Mouse (Mus musculus): ENCODE measurements around the gene Wbp2nl. TPM values are rescaled to one million over a fixed set of nuclear protein-coding genes. Genes with fewer than 3 reads are reported as not detected.

The Wbp2nl gene
- polyA plus RNA-seq, 1 experiment from 2014 or later = 0.15 TPM

- ATAC-seq = no peak
- Histone ChIP-seq H3K27me3 (replicated peaks; ENCODE audit: control insufficient read depth, insufficient read depth, low read length) (peaks cover 7% of the 10 kb centered on the region), H3K4me3 (replicated peaks; ENCODE audit: low read length) (peak overlapping the region; percentile 63), H3K4me1 (replicated peaks; ENCODE audit: control insufficient read depth, insufficient read depth, low read length) (peaks cover 19% of the 10 kb centered on the region), H3K4me2 (ENCODE audit: low read length) (peak overlapping the region; percentile 49), H3K36me3 (ENCODE audit: control insufficient read depth, insufficient read depth) (peaks cover 3% of the 10 kb centered on the region; the same call in 1 of the 2 replicates), H3K27ac (ENCODE audit: low read length) (no peak overlapping the region), H3K9me3 (ENCODE audit: control insufficient read depth, low read length) (no peaks in the 10 kb centered on the region), H3K9ac (replicated peaks; ENCODE audit: low read depth, low read length) (peak overlapping the region; percentile 58)
- WGBS = 29% methylated on average over 4 of the region's 4 CpGs
These were observed 39.1 kb downstream of the Wbp2nl start for GRCm38 (mm10) chr15:82337875-82338274.

GRCm38 (mm10) chr15:82338593-82339112, 39.9 kb downstream of the Wbp2nl start, which contains the start of the genes Naga, Pheta2 and Smdt1:
Gene Naga (minus strand): TSS chr15:82338925.
Gene Pheta2 (plus strand): TSS chr15:82338942.
Gene Smdt1 (plus strand): TSS chr15:82338959.
- Histone ChIP-seq H3K36me3 (ENCODE audit: control insufficient read depth, insufficient read depth) (peaks cover 3% of the 10 kb centered on the region; the same call in 1 of the 2 replicates), H3K9me3 (ENCODE audit: control insufficient read depth, low read length) (no peaks in the 10 kb centered on the region), H3K27ac (ENCODE audit: low read length) (peak within 1 kb of the TSS; percentile 26; the same call in 1 of the 2 replicates), H3K4me3 (replicated peaks; ENCODE audit: low read length) (peak within 1 kb of the TSS; percentile 63), H3K4me1 (replicated peaks; ENCODE audit: control insufficient read depth, insufficient read depth, low read length) (peaks cover 19% of the 10 kb centered on the region), H3K27me3 (replicated peaks; ENCODE audit: control insufficient read depth, insufficient read depth, low read length) (peaks cover 7% of the 10 kb centered on the region), H3K9ac (replicated peaks; ENCODE audit: low read depth, low read length) (peak within 1 kb of the TSS; percentile 58), H3K4me2 (ENCODE audit: low read length) (peak within 1 kb of the TSS; percentile 49)
- under 1% methylated on average over 41 of the region's 41 CpGs for WGBS
- ATAC-seq = peak; percentile 93

- Histone ChIP-seq H3K36me3 (ENCODE audit: control insufficient read depth, insufficient read depth) (peaks cover 3% of the 10 kb centered on the region; the same call in 1 of the 2 replicates), H3K9ac (replicated peaks; ENCODE audit: low read depth, low read length) (peak overlapping the region; percentile 58), H3K9me3 (ENCODE audit: control insufficient read depth, low read length) (no peaks in the 10 kb centered on the region), H3K4me2 (ENCODE audit: low read length) (peak overlapping the region; percentile 49), H3K4me1 (replicated peaks; ENCODE audit: control insufficient read depth, insufficient read depth, low read length) (peaks cover 19% of the 10 kb centered on the region), H3K27me3 (replicated peaks; ENCODE audit: control insufficient read depth, insufficient read depth, low read length) (peaks cover 7% of the 10 kb centered on the region), H3K4me3 (replicated peaks; ENCODE audit: low read length) (peak overlapping the region; percentile 63), H3K27ac (ENCODE audit: low read length) (no peak overlapping the region; the same call in 1 of the 2 replicates)
- no peak for ATAC-seq
- 53% methylated on average over 10 of the region's 10 CpGs for WGBS
These were observed 40.4 kb downstream of the Wbp2nl start for GRCm38 (mm10) chr15:82339150-82339549.

GRCm38 (mm10) chr15:82339634-82340254, 41.0 kb downstream of the Wbp2nl start:
- no peak overlapping the region for H3K4me2 ChIP-seq (ENCODE audit: low read length)
- peaks cover 7% of the 10 kb centered on the region for H3K27me3 ChIP-seq (replicated peaks; ENCODE audit: control insufficient read depth, insufficient read depth, low read length)
- ATAC-seq = no peak
- 80% methylated on average over 8 of the region's 8 CpGs for WGBS
- H3K4me3 ChIP-seq (replicated peaks; ENCODE audit: low read length) = no peak overlapping the region
- H3K9ac ChIP-seq (replicated peaks; ENCODE audit: low read depth, low read length) = no peak overlapping the region
- H3K9me3 ChIP-seq (ENCODE audit: control insufficient read depth, low read length) = no peaks in the 10 kb centered on the region
- H3K4me1 ChIP-seq (replicated peaks; ENCODE audit: control insufficient read depth, insufficient read depth, low read length) = peaks cover 19% of the 10 kb centered on the region
- peaks cover 3% of the 10 kb centered on the region; the same call in 1 of the 2 replicates for H3K36me3 ChIP-seq (ENCODE audit: control insufficient read depth, insufficient read depth)
- no peak overlapping the region for H3K27ac ChIP-seq (ENCODE audit: low read length)

- Histone ChIP-seq H3K9me3 (ENCODE audit: control insufficient read depth, low read length) (no peaks in the 10 kb centered on the region), H3K4me2 (ENCODE audit: low read length) (peak overlapping the region; percentile 45), H3K4me3 (replicated peaks; ENCODE audit: low read length) (no peak overlapping the region; the same call in 1 of the 2 replicates), H3K36me3 (ENCODE audit: control insufficient read depth, insufficient read depth) (0 out of 2 replicates have a peak, but pooled peaks cover 3% of the 10 kb centered on the region), H3K27me3 (replicated peaks; ENCODE audit: control insufficient read depth, insufficient read depth, low read length) (peaks cover 7% of the 10 kb centered on the region), H3K4me1 (replicated peaks; ENCODE audit: control insufficient read depth, insufficient read depth, low read length) (peaks cover 19% of the 10 kb centered on the region), H3K9ac (replicated peaks; ENCODE audit: low read depth, low read length) (peak overlapping the region; percentile 40), H3K27ac (ENCODE audit: low read length) (no peak overlapping the region)
- no peak for ATAC-seq
- 42% methylated on average over 21 of the region's 21 CpGs for WGBS
These were observed 41.8 kb downstream of the Wbp2nl start for GRCm38 (mm10) chr15:82340414-82341035.

- 4% methylated on average over 40 of the region's 40 CpGs for WGBS
- ATAC-seq = no peak
- Histone ChIP-seq H3K4me3 (replicated peaks; ENCODE audit: low read length) (peak overlapping the region; percentile 24), H3K9me3 (ENCODE audit: control insufficient read depth, low read length) (no peaks in the 10 kb centered on the region), H3K4me1 (replicated peaks; ENCODE audit: control insufficient read depth, insufficient read depth, low read length) (peaks cover 19% of the 10 kb centered on the region), H3K27me3 (replicated peaks; ENCODE audit: control insufficient read depth, insufficient read depth, low read length) (peaks cover 7% of the 10 kb centered on the region), H3K27ac (ENCODE audit: low read length) (no peak overlapping the region), H3K4me2 (ENCODE audit: low read length) (peak overlapping the region; percentile 45), H3K9ac (replicated peaks; ENCODE audit: low read depth, low read length) (peak overlapping the region; percentile 40), H3K36me3 (ENCODE audit: control insufficient read depth, insufficient read depth) (no peaks in the 10 kb centered on the region)
These were observed 42.3 kb downstream of the Wbp2nl start for GRCm38 (mm10) chr15:82341036-82341501.

GRCm38 (mm10) chr15:82341675-82342542, 43.2 kb downstream of the Wbp2nl start:
- Histone ChIP-seq H3K9ac (replicated peaks; ENCODE audit: low read depth, low read length) (no peak overlapping the region), H3K4me3 (replicated peaks; ENCODE audit: low read length) (no peak overlapping the region)

GRCm38 (mm10) chr15:82342543-82342935, 43.8 kb downstream of the Wbp2nl start:
- Histone ChIP-seq H3K4me2 (ENCODE audit: low read length) (no peak overlapping the region), H3K27ac (ENCODE audit: low read length) (no peak overlapping the region), H3K36me3 (ENCODE audit: control insufficient read depth, insufficient read depth) (no peaks in the 10 kb centered on the region), H3K9me3 (ENCODE audit: control insufficient read depth, low read length) (no peaks in the 10 kb centered on the region), H3K27me3 (replicated peaks; ENCODE audit: control insufficient read depth, insufficient read depth, low read length) (peaks cover 7% of the 10 kb centered on the region), H3K9ac (replicated peaks; ENCODE audit: low read depth, low read length) (no peak overlapping the region), H3K4me3 (replicated peaks; ENCODE audit: low read length) (no peak overlapping the region), H3K4me1 (replicated peaks; ENCODE audit: control insufficient read depth, insufficient read depth, low read length) (peaks cover 27% of the 10 kb centered on the region)
- 75% methylated on average over 5 of the region's 5 CpGs for WGBS
- ATAC-seq = no peak

More at GRCm38 (mm10) chr15:82341675-82342542, 43.2 kb downstream of the Wbp2nl start:
- ATAC-seq = no peak
- 75% methylated on average over 15 of the region's 15 CpGs for WGBS
- Histone ChIP-seq H3K4me2 (ENCODE audit: low read length) (no peak overlapping the region), H3K27ac (ENCODE audit: low read length) (no peak overlapping the region), H3K27me3 (replicated peaks; ENCODE audit: control insufficient read depth, insufficient read depth, low read length) (peaks cover 7% of the 10 kb centered on the region), H3K4me1 (replicated peaks; ENCODE audit: control insufficient read depth, insufficient read depth, low read length) (peaks cover 23% of the 10 kb centered on the region), H3K36me3 (ENCODE audit: control insufficient read depth, insufficient read depth) (no peaks in the 10 kb centered on the region), H3K9me3 (ENCODE audit: control insufficient read depth, low read length) (no peaks in the 10 kb centered on the region)
